Mouse (Mus musculus) urinary bladder, postnatal 14 days (tissue): ENCODE results near the gene Fam207a.

Source experiments
- DNase-seq: peaks from one replicate; pipeline ENCODE4 v3.0.0; 2021; ENCODE audit warnings: low spot score

Gene Fam207a

GRCm38 (mm10) chr10:77455251-77456010 is 60.2 kb downstream of the Fam207a start:
- no peak for DNase-seq

- DNase-seq = no peak
Observed at GRCm38 (mm10) chr10:77454795-77455194, 60.8 kb downstream of the Fam207a start.

- DNase-seq = no peak
Observed at GRCm38 (mm10) chr10:77451822-77452221, 63.8 kb downstream of the Fam207a start.

- no peak for DNase-seq
Observed at GRCm38 (mm10) chr10:77450159-77450464, 65.5 kb downstream of the Fam207a start.

- DNase-seq = no peak
Observed at GRCm38 (mm10) chr10:77449315-77450158, 66.0 kb downstream of the Fam207a start.

GRCm38 (mm10) chr10:77448698-77449247 is 66.8 kb downstream of the Fam207a start:
- no peak for DNase-seq

GRCm38 (mm10) chr10:77448209-77448608 is 67.4 kb downstream of the Fam207a start:
- no peak for DNase-seq

- DNase-seq = no peak
Observed at GRCm38 (mm10) chr10:77447755-77448154, 67.8 kb downstream of the Fam207a start.

- no peak for DNase-seq
Observed at GRCm38 (mm10) chr10:77442250-77442649, 73.3 kb downstream of the Fam207a start.

- no peak for DNase-seq
Observed at GRCm38 (mm10) chr10:77441812-77442211, 73.8 kb downstream of the Fam207a start.

GRCm38 (mm10) chr10:77440841-77441755 is 74.5 kb downstream of the Fam207a start:
- DNase-seq = peak; percentile 57

- no peak for DNase-seq
Observed at GRCm38 (mm10) chr10:77440286-77440685, 75.3 kb downstream of the Fam207a start.

- DNase-seq = no peak
Observed at GRCm38 (mm10) chr10:77439026-77439425, 76.6 kb downstream of the Fam207a start.

GRCm38 (mm10) chr10:77438021-77438420 is 77.6 kb downstream of the Fam207a start:
- DNase-seq = no peak
